In the genomic region with DNA sequence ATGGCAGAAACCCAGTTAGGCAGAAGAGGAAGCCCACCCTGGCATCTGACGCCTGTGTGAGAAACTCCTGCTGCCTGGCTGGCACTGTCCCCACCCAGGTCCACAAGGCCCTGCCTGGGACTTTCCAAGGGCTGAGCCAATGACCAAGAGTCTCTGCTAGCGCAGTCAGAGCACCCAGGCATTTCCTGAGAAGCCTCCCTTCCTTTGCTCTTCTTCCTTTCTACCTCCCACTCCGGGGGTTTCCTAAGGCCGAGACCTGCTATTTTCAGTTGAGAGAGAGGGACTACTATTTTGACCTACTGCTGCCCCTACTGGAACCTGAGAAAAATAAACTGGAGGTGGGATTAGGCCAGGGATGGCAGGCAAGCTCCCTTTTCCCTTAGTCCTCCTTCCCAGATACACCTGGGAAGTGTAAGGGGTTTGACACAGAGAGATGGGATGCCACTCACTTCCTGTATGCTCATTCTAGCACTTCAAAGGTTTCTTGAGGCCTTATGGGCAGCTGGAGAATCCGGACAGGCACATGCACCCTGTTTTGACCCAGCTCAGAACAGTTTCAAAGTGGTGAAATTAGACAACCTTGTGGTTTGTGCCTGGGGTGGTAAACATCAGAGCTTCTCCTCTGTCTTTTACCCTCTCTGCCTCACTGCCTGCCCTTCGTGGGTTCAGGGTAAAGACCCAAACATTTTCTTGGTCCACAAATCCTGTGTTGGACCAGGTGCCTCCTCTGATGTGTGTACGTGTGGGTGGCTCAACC, we compare ENCODE assay signal across 8 mouse cellular contexts. TPM values are rescaled to one million over a fixed set of nuclear protein-coding genes. Genes with fewer than 3 reads are reported as not detected.
DNase-seq lines count a peak whose midpoint lies in the region; ATAC-seq and TF ChIP-seq lines count a peak whose summit lies in the region.

No protein-coding gene starts in this region.

- intact Hi-C loops in left cerebral cortex, postnatal 36 days (cut with DNase I), result no loop called here

- no peaks in the 10 kb centered on the region for H3K79me2 ChIP-seq in myocyte (ENCODE audit: control insufficient read depth, insufficient read depth)

- peak; percentile 61 for ATAC-seq in heart, embryonic 14.5 days (ENCODE audit: insufficient number of reproducible peaks, insufficient read depth, low FRiP score, low read depth)

- H3K4me2 ChIP-seq in heart, embryonic 14.5 days (ENCODE audit: low read length), result peak overlapping the region; percentile 51
- H3K4me2 ChIP-seq in myocyte (ENCODE audit: low read depth), result peak overlapping the region; percentile 63

- no peaks in the 10 kb centered on the region for H3K36me3 ChIP-seq in heart, embryonic 14.5 days (ENCODE audit: control insufficient read depth, insufficient read depth, low read length)
- no peaks in the 10 kb centered on the region for H3K36me3 ChIP-seq in myocyte (ENCODE audit: control insufficient read depth, insufficient read depth)

- H3K4me1 ChIP-seq in heart, embryonic 14.5 days (ENCODE audit: control insufficient read depth in 2 of 2, insufficient read depth in 2 of 2, low read length in 2 of 2), result peaks cover 9 to 19% of the 10 kb centered on the region in 2 experiments

- H3K27me3 ChIP-seq in heart, embryonic 14.5 days (ENCODE audit: control insufficient read depth, insufficient read depth, low read length), result no peaks in the 10 kb centered on the region
- H3K27me3 ChIP-seq in myocyte (ENCODE audit: control insufficient read depth, insufficient read depth, insufficient read length), result no peaks in the 10 kb centered on the region

- no peak overlapping the region for H3ac ChIP-seq in myocyte (ENCODE audit: control insufficient read depth, insufficient read length)

- no peaks in the 10 kb centered on the region for H3K9me3 ChIP-seq in heart, embryonic 14.5 days (ENCODE audit: control insufficient read depth, low read length)

- 33% methylated on average over 7 of the region's 7 CpGs for WGBS in heart, embryonic 14.5 days

- DNase-seq in spleen, adult 12 weeks (ENCODE audit: low spot score), result peak; percentile 27
- DNase-seq in spleen, postnatal 14 days (ENCODE audit: low spot score in 2 of 2), result no peak
- DNase-seq in cerebellum, adult 11-12 months, result peak; percentile 66
- DNase-seq in kidney, postnatal 4 days, result peak; percentile 53 to 72
- DNase-seq in frontal cortex, postnatal 14 days (ENCODE audit: low spot score in 2 of 2), result no peak
- no peak for DNase-seq in left cerebral cortex, postnatal 36 days (ENCODE audit: low spot score in 2 of 2)

- peak overlapping the region; percentile 63; the same call in 1 of the 2 replicates for H3K9ac ChIP-seq in heart, embryonic 14.5 days (ENCODE audit: low read length)

- no peak for TF ChIP-seq POLR2A in myocyte (IDR thresholded peaks at IDR 0.05; ENCODE audit: insufficient read length, low read depth)

- peak overlapping the region in 1 of 2 experiments; percentile 12; a peak in 1 of 4 replicates for H3K27ac ChIP-seq in heart, embryonic 14.5 days (replicated peaks in 1 of 2; ENCODE audit: control insufficient read depth in 1 of 2, insufficient read depth in 1 of 2, low read depth in 2 of 2, low read length in 2 of 2)

- no peak overlapping the region for H3K4me3 ChIP-seq in heart, embryonic 14.5 days (ENCODE audit: control insufficient read depth in 1 of 2, insufficient read depth in 1 of 2, low read depth in 1 of 2, low read length in 2 of 2)
- H3K4me3 ChIP-seq in myocyte, result no peak overlapping the region

TF ChIP-seq in myocyte, 11 proteins besides CTCF, POLR2A, EP300 and RAD21:
- TF ChIP-seq POLR2AphosphoS2 (IDR thresholded peaks at IDR 0.05; ENCODE audit: insufficient read length, low read depth) (no peak), SRF (IDR thresholded peaks at IDR 0.05; ENCODE audit: control insufficient read depth, insufficient read length, low read depth) (no peak), REST (IDR thresholded peaks at IDR 0.05; ENCODE audit: insufficient read depth, insufficient read length) (no peak)

RNA-seq across cellular contexts. Expression of a gene that starts 9.3 kb away (rescaled TPM):
- 0.18 and 0.19 TPM in 2 replicates for polyA plus RNA-seq in heart, embryonic 14.5 days (2014; fragmentation: Nextera tagmentation; extraction: Ambion mirVana)
- polyA plus RNA-seq in myocyte (2012; fragmentation: generic; extraction: Trizol), result 0.06 TPM
- total RNA-seq in left cerebral cortex, postnatal 36 days (2021), result not detected

RNA-seq across cellular contexts. Expression of a gene that starts 13.2 kb away (rescaled TPM):
- polyA plus RNA-seq in heart, embryonic 14.5 days (2014; fragmentation: Nextera tagmentation; extraction: Ambion mirVana), result 128 and 139 TPM in 2 replicates
- polyA plus RNA-seq in myocyte (2012; fragmentation: generic; extraction: Trizol), result 108 TPM
- total RNA-seq in left cerebral cortex, postnatal 36 days (2021), result 10 to 100 TPM; 64.1 to 72.6 TPM

RNA-seq across cellular contexts. Expression of a gene that starts 24.5 kb away (rescaled TPM):
- 8.8 and 10.6 TPM in 2 replicates for polyA plus RNA-seq in heart, embryonic 14.5 days (2014; fragmentation: Nextera tagmentation; extraction: Ambion mirVana)
- 1.3 TPM for polyA plus RNA-seq in myocyte (2012; fragmentation: generic; extraction: Trizol)
- 10 to 100 TPM; 10.3 to 12.3 TPM for total RNA-seq in left cerebral cortex, postnatal 36 days (2021)

RNA-seq across cellular contexts. Expression of a gene that starts 36.5 kb away (rescaled TPM):
- polyA plus RNA-seq in heart, embryonic 14.5 days (2014; fragmentation: Nextera tagmentation; extraction: Ambion mirVana), result 69.8 and 81.3 TPM in 2 replicates
- polyA plus RNA-seq in myocyte (2012; fragmentation: generic; extraction: Trizol), result 67.7 TPM
- 100 to 1,000 TPM; 285 to 305 TPM for total RNA-seq in left cerebral cortex, postnatal 36 days (2021)

Comparison
In these comparisons a context has a peak if more than half of its experiments do, and no peak if none do; other contexts are left out.
1. DNase-seq: peak in spleen, adult 12 weeks (single experiment), cerebellum, adult 11-12 months (single experiment) and kidney, postnatal 4 days (2 of 2); none in spleen, postnatal 14 days (0 of 2), frontal cortex, postnatal 14 days (0 of 2) and left cerebral cortex, postnatal 36 days (0 of 2).